Mouse (Mus musculus) bone marrow macrophage, adult 2 months (primary cell): Measurements from ENCODE around the gene Serpina10.

Experiments used
- CTCF ChIP-seq: IDR thresholded peaks from 2 replicates; pipeline ENCODE4 v1.5.1; 2012; ENCODE audit warnings: low read depth, mild to moderate bottlenecking, low read length, moderate library complexity
- POLR2A ChIP-seq: IDR thresholded peaks from 2 replicates; pipeline ENCODE4 v1.6.1; 2012; ENCODE audit warnings: mild to moderate bottlenecking, low read depth, low read length, borderline replicate concordance

DNA sequence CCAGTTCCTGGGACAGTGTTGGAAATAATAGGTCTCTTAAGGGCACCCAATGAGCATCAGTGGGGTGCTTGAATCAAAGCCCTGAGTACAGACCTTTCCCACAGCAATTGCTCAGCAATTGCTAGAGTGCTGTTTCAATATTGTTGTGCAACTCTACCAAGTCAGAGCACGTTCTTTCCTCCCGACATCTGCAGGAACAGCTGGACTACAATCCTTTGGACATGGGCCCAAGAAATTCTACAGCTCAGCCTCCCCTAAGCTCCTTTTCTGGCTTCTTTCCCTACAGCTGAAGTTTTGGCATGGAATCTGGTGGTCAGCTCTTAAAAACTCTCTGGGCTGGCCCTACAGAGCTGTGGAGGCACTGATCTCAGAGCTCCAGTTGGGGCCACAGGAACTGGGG lies 41.9 kb upstream of the Serpina10 start:
- TF ChIP-seq POLR2A = no peak
- TF ChIP-seq CTCF = no peak
